Mouse (Mus musculus) right cerebral cortex, postnatal 4 days (tissue): Measurements from ENCODE around the gene Slc4a10.
"Not testable (repeated sequence)": the region's sequence is repeated elsewhere in the genome, so short reads cannot be mapped to it uniquely, and the experiment has no call there.

Source experiments
- DNase-seq: peaks from one replicate; pipeline ENCODE4 v3.0.0-alpha.2; 2022

The Slc4a10 gene

DNA sequence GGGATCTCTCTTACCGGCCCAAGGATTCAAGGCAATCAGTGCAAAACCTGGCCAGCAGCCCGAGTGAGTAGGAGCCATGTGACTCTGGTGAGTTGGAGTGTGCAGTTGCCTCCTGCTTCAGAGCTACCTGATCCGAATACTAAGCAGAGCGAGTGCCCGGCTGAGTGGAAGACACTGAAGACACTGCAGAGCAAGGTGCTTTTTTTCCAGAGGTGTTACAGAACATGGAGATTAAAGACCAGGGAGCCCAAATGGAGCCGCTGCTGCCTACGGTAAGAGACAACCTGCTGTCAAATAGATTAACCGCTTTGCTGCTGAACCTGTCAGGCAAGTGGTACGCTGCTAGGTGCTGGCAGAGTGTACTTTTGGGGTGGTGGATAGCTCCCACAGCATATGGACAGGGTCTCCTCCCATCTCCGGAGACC, at the start of gene Slc4a10:
Gene Slc4a10 (plus strand): TSS at position 42 of the 425 bp plus-strand sequence.
- peak; percentile 65 for DNase-seq

DNA sequence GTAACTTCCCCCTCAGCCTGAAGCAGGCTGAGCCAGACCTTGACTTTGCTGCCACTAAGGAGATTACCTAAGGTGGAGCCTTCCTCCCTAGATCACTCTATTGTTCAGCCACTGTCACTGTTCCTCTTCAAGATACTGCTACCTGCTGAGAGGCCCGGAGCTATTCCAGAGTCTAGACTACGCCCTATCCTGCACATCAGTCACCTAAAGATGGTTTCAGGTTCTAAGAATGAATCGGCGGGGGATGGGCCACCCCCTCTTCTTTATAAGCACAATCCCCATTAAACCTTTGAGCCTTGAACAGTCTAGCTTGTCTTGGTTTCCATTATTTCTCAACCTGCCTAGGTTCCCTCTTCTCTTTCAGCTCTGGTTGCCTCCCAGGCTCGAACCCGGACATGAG, 45.0 kb upstream of the Slc4a10 start:
- DNase-seq = not testable (repeated sequence)

DNA sequence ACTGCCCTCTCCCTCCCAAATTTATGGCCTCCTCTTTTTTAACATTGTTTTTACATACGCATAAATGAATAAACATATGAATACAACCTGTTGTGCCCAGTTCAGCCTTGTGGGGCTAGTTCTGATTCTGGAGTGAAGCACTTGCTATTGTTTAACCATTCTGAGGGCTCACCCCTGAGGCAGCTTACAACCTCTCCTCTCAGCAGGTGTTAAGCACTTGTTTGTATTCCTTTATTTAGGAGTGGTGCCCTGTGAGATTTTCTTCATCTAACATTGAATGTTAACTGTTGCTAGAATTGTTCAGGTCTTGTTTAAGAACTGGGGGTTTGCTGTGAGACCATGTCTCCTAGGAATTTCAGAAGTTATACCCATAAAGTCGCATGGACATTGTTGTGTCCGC, 28.1 kb upstream of the Slc4a10 start:
- no peak for DNase-seq

DNA sequence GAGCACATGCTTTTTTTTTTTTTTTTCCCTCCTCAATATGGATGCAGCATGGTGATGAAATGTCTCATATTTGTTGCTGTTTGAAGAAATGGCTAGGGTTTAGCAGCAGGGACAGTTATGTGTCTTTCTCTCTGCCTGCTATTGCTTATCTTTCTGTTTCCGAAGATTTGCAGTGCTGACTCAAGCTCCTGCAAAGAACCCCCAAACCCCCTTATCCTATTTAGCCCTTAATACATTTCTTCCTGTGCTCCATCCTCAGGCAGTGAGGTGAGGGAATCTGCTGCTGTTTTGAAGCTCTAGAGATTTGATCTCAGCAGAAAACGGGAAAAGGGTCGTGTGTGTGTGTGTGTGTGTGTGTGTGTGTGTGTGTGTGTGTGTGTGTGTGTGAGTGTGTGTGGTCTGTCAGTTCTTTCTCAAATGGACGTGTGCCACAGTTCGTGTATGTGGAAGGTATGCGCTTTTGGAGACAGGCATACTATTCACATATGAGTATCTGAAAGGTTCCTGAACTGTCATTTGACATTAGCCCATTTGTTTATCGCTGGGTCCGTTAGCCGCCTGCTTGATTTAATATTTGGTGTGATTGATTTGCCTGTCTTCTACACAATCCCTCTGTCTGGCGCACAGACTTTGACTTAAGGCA, 720 bp downstream of the Slc4a10 start:
- peak; percentile 15 for DNase-seq

DNA sequence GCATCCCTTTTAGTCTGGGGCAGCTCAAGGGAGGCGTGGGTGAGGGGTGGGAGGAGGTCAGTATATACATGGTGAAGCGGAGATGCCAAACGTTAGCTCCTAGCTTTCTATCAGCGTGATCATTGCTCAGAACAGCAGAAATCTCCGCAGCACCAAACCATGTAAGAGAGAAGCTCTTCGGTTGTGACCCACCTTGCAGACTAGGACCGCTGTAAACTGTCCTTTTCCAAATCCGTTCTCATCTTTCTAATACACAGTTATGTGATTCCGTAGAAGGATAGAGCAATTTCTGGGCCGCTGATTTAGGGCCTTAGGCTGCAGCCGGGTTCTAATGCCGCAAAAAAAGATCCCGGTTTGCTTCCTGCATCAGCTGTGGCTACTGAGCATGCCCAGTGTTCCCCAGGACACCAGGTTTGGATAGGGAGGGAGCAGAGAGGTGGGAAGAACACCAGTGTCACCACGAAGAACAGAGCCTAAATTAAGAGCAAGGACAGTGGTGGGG, 1.3 kb downstream of the Slc4a10 start:
- DNase-seq = peak; percentile 59

DNA sequence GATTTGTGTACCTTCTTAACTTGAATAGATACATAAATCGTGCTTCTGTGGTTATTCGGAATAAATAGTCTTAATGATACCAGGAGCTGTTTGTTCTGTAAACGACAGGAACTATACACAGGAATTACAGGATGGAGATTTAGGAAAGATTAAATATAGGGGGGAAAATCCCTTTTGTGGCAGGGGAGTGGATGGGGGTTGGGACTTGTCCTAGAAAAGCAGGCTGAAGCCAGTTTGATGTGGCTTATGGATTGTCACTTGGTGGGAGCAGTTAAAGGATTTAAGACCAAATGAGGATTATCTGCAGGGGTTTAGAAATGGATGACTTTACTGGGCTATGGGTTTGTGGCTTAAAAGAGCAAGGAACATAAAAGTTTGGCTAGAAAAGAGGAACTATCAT, 1.9 kb downstream of the Slc4a10 start:
- DNase-seq = no peak

DNA sequence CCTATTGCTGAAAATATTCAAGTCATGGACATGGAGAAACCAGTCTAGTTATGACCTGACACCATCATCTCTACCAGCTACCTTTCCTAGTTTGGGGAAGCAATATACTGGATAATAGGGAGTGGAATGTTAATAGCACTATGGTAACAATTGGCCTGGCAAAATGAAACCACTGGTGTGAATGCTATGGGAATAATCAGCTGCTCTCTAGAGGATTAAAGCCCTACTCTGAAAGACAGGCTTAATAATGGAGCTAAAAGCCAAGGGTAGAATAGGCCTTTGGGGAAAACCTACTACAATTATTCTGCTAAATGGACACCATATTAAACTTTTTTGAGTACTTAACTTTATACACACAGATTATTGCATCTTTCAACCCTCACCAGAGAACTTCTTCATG, 30.2 kb downstream of the Slc4a10 start:
- DNase-seq = no peak

DNA sequence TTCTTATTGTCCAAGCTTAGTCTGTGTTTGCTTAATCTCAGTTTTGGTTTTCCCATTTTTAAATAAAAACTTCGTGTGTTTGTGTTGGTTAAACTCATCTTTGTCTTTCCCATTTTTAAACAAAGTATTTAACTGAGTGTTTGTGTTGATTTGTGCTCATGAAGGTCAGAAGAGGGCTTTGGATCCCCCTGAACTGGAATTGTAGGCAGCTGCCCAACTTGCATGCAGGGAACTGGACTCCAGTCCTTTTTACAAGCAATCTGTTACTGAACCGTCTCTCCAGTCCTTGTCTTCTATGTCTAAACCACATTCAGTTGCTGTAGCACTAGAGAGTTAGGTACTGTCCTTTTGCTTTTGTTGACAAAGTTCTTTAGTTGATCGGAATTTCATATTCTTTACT, 41.3 kb downstream of the Slc4a10 start:
- no peak for DNase-seq

DNA sequence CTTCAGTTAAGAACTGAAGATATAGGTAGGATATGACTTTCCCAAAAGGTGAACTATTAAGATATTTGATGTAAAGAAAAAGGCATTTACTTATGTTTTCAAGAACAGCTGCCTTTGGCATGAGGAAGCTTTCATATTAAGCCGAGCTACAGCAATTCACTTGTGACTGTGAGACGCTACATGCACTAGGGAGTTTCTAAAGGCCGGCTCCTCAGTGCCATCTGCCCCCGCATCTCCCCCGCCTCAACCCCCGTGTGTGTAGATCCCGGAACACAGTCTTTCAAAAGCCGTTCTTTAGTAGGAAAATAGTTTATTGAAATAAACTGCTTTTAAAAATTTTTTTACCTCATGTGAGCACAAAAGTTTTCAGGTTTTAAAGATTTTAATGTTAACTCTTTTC, 42.5 kb downstream of the Slc4a10 start:
- no peak for DNase-seq

DNA sequence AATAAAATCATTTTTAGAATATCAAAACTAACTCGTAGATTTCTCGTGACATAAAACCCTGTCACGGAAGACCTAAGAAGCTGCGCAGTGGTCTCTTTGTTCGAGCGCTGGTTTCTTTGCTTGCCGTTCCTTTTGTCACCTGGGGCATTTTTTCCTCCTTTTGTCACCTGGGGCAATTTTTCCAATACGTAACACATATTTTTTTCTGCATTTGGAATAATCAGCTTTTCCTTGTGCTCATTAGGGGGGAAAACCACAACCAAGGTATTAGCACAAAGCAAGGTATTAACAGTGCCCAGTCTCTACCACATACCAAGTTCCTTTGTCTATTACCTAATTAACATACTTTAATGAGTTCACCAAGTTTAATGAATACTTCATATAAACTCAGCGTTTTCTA, 42.9 kb downstream of the Slc4a10 start:
- DNase-seq = no peak

DNA sequence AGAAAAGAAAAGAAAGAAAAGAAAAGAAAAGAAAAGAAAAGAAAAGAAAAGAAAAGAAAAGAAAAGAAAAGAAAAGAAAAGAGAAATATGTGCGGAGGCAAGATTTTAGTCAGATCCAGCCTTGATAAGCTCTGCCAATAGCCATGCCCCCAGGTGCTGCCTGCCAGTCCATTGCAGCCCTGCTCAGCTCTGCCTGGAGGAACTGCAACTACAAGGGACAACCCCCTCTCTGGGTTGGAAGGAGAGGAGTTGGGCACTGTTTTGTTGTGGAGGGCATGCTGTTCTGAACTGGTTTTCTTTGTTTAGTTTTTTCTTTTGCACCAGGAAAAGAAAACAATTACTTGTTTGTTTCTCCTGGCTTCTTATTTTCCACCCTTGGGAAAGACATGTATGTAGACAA, 54.3 kb downstream of the Slc4a10 start:
- DNase-seq = no peak

DNA sequence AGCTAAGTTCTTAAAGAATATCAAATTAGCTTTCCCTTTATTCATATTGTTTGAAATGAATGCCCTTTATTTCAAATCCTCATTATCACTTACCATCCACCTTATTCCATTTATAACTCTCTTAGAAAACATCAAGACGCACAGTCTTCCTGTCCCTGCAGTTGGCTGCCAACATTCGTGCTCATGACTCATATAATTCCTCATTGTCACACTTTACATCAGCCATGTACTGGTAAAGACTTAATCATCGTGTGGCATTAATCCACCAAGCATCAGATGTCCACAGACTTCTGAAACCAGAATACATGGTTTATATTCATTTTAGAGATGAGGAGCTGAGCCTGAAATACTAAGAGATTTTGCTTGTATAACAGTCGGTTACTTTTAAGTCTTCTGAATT, 69.1 kb downstream of the Slc4a10 start:
- no peak for DNase-seq

DNA sequence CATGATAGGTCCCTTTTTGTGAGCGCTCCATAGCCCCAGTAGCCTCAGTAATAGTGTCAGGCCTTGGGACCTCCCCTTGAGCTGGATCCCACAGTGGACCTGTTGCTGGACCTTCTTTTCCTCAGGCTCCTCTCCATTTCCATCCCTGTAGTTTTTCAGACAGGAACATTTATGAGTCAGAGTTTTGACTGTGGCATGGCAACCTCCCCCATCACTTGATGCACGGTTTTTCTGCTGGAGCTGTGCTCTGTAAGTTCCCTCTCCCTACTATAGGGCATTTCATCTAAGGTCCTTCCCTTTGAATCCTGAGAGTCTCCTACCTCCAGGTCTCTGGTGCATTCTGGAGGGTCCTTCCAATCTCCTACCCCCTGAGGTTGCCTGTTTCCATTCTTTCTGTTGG, 83.7 kb downstream of the Slc4a10 start:
- DNase-seq = no peak

DNA sequence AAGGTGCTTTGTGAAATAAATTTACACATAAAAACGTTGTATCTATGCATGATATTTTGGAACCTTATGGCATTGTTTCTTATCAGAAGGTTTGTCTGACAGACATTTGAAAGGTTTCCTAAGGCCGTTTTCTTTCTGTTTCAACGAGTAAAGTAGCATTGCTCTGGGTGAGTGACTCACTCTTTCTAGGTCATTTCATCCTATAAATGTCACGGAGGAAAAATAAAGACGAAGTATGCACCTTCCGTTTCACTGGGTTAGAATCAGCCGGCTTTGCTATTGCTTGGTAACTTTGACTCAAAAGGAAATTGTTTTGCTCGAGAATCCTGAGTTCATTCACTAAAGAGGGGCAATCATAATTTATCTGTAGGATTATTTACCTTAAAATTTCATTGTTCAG, 88.6 kb downstream of the Slc4a10 start:
- DNase-seq = no peak

DNA sequence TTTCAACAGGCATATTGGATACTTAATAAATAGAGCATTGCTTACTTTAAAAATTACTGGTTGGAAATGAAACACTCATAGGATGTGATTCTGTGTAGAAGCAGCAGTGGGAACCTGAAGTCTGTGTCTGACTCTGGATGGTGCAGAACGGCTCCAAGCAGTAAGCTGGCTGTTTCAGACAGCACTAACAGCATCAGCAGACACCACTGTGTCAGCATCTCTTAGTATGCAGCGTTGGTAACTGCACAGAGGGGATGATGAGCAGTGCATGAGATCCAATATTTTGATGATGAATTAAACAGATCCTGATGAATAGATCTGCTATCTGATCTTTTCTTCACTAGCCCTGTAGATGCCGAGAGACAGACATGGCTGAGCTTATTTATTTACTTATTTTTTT, 101.4 kb downstream of the Slc4a10 start:
- no peak for DNase-seq

DNA sequence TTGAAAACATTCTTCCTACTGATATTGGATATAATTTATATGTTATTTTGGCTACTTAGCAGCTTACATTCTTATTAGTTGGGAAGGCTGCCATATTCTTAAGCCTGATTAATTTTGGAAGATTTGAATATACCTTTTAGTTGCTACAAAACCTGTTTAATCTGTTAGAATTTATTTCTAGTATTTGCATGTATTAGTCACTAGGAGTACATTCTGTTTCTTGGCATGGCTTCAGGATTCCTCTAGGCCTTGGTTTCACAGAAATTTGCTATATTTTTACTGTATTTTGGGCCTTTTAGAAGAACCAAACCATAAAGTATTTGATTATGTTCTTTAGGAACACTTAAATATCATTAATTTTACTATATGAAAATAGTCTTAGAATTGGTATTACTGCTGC, 103.2 kb downstream of the Slc4a10 start:
- DNase-seq = no peak

DNA sequence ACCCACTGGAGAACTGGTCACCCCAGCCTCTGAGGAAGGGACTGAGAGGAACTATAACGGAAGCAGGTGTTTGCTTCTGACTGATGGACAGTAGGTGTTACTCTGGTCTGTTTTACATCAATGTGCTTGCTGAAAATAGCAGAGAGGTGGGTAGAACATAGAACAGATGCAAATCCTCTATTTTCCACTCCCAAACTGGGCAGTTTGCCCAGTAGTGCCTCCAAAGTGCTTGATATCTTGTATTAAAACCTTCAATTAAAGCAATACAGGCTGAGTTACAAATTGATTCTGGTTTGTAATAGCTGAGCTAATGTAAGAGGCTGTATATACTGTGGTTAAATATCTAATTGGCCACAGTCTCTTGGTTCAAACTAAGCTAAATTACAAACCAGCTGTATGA, 104.6 kb downstream of the Slc4a10 start:
- no peak for DNase-seq

DNA sequence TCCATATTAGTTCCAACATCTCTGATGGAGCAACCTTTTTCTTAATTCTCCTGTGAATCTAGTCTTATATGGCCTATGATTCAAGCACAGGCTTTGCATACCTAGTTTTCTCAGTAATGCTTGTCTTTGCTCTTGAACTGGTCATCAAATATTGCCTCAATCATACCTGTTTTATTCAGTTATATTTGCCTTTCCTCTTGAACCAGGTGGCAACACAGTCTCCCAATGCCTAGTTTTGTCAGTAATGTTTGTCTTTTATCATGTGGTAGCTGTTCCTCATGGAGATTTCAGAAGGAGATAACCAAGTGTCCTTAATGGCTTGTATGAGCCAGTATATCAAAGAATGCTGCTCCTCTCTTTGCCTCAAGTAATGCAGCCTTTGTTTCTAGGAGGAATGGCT, 163.8 kb downstream of the Slc4a10 start:
- DNase-seq = no peak

DNA sequence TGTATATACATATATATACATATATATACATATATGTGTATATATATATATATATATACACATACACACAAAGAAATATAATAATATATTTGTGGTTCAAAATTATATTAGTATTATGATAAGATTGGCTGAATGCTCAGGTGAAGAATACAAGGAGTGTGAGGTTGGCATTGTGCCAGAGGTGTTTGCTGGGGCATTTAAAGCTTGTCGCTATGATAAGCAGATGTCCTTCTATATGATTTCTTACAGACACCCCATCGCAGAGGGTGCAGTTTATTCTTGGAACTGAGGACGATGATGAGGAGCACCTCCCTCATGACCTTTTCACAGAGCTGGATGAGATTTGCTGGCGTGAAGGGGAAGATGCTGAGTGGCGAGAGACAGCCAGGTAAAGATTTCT, 164.8 kb downstream of the Slc4a10 start:
- DNase-seq = peak; percentile 3

DNA sequence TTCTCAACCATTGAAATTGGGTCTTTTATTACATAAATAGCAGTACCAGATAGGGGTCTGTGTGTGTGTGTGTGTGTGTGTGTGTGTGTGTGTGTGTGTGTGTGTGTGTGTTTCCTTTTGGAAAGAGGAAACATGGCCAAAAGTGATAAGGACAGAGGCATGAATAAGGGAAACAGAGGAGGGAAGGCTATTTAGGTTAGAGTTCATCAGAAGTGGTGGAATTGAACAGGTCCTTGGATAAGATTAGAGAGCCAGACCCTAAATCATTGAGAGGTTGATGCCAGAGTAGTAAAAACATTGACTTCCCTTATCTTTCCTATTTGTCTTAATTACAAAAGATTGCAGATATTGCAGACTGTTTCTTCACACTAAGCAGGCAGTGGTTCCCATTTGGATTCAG, 181.3 kb downstream of the Slc4a10 start:
- no peak for DNase-seq

DNA sequence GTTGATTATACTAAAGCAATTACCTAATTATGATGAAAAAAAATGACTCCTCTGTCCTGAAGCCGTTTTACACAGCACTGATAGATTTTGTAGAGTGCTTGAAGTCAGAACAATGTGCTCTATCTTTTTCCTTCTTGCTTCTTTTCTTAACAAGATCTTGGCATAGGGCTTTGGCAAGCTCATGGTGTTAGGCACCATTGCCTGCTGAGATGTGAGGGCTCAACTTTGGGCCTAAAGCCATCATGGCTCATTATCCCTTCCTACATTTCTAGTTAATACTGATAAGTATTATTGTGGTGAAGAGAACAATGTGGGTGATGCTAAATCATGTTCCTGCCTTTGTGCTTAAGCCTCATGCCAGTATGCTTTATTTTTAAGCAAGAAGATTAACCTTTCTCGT, 185.0 kb downstream of the Slc4a10 start:
- DNase-seq = no peak

DNA sequence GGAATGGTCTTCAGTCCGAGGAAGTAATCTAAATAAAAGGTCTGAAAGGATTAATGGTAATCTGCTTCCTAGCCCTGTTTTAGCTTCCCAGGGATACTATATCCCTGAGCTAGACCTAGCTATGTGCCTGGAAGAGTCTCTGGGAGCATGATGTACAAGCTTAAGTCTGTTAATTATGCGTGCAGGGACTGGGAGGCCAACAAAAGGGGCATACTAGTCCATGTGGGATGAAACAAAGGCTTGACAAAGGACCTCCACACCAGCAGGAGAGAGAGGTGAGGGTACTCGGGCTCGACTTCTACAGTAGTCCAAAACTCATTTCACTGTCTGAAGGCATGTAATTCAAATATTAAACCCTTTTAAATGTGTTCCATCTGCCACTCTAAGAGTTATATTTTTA, 197.9 kb downstream of the Slc4a10 start:
- no peak for DNase-seq

DNA sequence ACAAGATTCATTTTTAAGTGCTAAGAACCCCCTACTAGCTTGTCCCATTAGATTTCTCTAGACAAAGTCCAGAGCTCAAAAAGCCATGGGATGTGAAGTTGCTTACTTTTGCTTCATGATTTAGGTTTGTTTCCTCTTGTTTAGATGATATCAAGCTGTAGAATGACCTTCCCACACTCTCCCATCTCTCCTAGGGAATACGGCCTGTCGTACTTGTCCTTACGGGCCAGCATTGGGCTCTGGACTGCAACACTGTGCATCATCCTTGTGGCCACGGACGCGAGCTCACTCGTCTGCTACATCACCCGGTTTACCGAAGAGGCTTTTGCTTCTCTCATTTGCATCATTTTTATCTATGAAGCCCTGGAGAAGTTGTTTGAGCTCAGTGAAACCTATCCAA, 222.2 kb downstream of the Slc4a10 start:
- no peak for DNase-seq

DNA sequence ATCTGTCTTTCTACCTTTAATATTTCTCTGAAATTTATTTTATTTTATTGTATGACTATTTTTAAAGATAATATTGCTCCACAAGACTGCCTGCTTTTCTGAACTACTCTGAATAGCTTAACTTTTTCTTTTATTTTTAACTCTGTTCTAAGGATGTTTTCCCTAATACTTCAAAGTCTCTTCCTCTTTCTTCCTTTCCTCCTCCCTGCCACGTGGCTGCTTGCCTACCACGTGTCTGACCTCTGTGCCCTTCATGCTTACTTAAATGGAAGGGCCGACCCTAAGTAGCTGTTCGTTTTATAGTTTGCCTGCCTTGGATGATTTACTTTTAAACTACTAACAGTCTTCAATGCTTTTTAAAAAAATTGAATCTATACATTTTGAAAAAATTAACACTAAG, 225.6 kb downstream of the Slc4a10 start:
- no peak for DNase-seq

DNA sequence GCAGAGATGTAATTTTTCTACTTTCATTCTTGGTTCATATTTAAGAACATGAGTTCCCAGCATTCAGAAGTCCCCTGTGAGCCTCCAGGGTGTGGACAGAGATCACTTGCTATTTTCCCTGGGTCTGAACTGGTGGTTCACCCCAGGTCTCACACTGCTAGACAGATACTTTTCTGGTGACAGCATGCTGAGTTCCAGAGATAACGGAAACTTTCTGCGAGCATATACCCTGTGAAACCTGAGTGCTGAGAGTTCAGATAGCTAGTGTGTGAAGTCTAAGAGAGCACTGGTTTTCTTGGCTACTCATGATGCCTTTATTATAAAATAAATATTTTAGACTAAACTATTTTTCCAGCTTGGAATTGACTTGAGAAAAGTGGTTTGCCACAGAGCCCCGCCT, 232.5 kb downstream of the Slc4a10 start:
- DNase-seq = no peak

DNA sequence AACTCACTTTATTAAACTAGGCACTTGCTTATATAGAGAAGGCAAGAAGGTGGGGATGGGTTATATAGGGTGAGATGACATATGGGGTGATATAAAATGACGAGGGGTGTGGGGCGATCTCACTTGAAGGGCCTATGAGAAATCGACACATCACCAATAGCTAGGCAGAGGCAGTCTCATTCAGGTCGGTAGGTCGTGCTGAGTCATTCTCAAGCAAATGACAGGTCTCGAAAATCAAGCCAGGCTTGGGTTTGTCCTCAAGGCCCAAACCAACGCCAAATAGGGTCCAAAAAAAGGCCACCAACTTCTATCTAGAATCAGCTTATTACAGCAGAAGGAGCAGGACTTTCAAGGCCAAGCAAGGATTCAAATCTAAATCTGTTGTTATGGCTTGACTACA, 233.5 kb downstream of the Slc4a10 start:
- DNase-seq = no peak
